Comparison of ENCODE assay signal across 8 mouse cellular contexts in genomic region chr8:95951794-95952193, GRCm38 (mm10).
A peak's percentile ranks its signal among the peaks of the same experiment; 100 is the strongest.
DNase-seq lines count a peak whose midpoint lies in the region; ATAC-seq and TF ChIP-seq lines count a peak whose summit lies in the region.

No protein-coding gene starts in this region.

- no peak overlapping the region for H3K9ac ChIP-seq in hindbrain, embryonic 11.5 days (ENCODE audit: low read depth, low read length)
- H3K9ac ChIP-seq in lung, embryonic 15.5 days, result no peak overlapping the region

- peak; percentile 74 for ATAC-seq in Patski
- ATAC-seq in hindbrain, embryonic 11.5 days (ENCODE audit: low FRiP score), result peak; percentile 80
- ATAC-seq in lung, embryonic 15.5 days (ENCODE audit: borderline replicate concordance, extremely low read depth, low FRiP score, low TSS enrichment), result peak; percentile 82; the same call in 1 of the 2 replicates

- peak; percentile 78 for TF ChIP-seq CTCF in Patski (IDR thresholded peaks at IDR 0.05)
- peak; percentile 77 for TF ChIP-seq CTCF in cerebellum, adult 2 months (IDR thresholded peaks at IDR 0.05; ENCODE audit: borderline replicate concordance, insufficient read depth, low read depth, low read length)

- peaks cover 46% of the 10 kb centered on the region for H3K27me3 ChIP-seq in Patski
- H3K27me3 ChIP-seq in cerebellum, adult 2 months (ENCODE audit: control insufficient read depth, insufficient read depth, low read length), result no peaks in the 10 kb centered on the region
- no peaks in the 10 kb centered on the region for H3K27me3 ChIP-seq in hindbrain, embryonic 11.5 days (ENCODE audit: control insufficient read depth, insufficient read depth, low read length)
- no peaks in the 10 kb centered on the region; the same call in 1 of the 2 replicates for H3K27me3 ChIP-seq in lung, embryonic 15.5 days

- DNase-seq in Patski (ENCODE audit: low read depth, low spot score), result no peak
- DNase-seq in cerebellum, adult 2 months, result peak; percentile 32 to 46
- peak; percentile 87 for DNase-seq in forelimb bud, embryonic 11.5 days (ENCODE audit: low read depth, low spot score)
- peak; percentile 88 for DNase-seq in hindbrain, embryonic 11.5 days (ENCODE audit: low spot score)
- DNase-seq in layer of hippocampus, adult 9-11 months, result peak; percentile 31
- DNase-seq in retina, adult 2 months (ENCODE audit: low read depth, low spot score), result peak; percentile 29
- peak; percentile 61 for DNase-seq in yolk sac, embryonic 10.5 days (ENCODE audit: low spot score)

- CTCF ChIA-PET in Patski (lab: Charles Lee), result no interaction called here

- no peaks in the 10 kb centered on the region for H3K9me3 ChIP-seq in hindbrain, embryonic 11.5 days (ENCODE audit: control insufficient read depth, low read length)
- H3K9me3 ChIP-seq in lung, embryonic 15.5 days, result no peaks in the 10 kb centered on the region

- no peaks in the 10 kb centered on the region for H3K36me3 ChIP-seq in hindbrain, embryonic 11.5 days (ENCODE audit: control insufficient read depth, insufficient read depth, low read length)
- H3K36me3 ChIP-seq in lung, embryonic 15.5 days, result no peaks in the 10 kb centered on the region

- no peaks in the 10 kb centered on the region for H3K4me1 ChIP-seq in cerebellum, adult 2 months (ENCODE audit: control insufficient read depth, insufficient read depth, low read length)
- H3K4me1 ChIP-seq in hindbrain, embryonic 11.5 days (replicated peaks; ENCODE audit: control insufficient read depth, insufficient read depth, low read length), result no peaks in the 10 kb centered on the region
- H3K4me1 ChIP-seq in lung, embryonic 15.5 days, result no peaks in the 10 kb centered on the region

- POLR2A ChIA-PET in Patski (lab: Charles Lee), result no interaction called here

- no peak for TF ChIP-seq POLR2A in cerebellum, adult 2 months (IDR thresholded peaks at IDR 0.05; ENCODE audit: borderline replicate concordance, insufficient read depth, low read length)

- no peak overlapping the region for H3K27ac ChIP-seq in cerebellum, adult 2 months (ENCODE audit: insufficient read depth, low read length)
- no peak overlapping the region for H3K27ac ChIP-seq in hindbrain, embryonic 11.5 days (ENCODE audit: low read depth, low read length)
- no peak overlapping the region for H3K27ac ChIP-seq in lung, embryonic 15.5 days

- no peak overlapping the region; the same call in 1 of the 2 replicates for H3K4me2 ChIP-seq in hindbrain, embryonic 11.5 days (replicated peaks; ENCODE audit: low read depth, low read length)
- H3K4me2 ChIP-seq in lung, embryonic 15.5 days, result peak overlapping the region; percentile 49

- in situ Hi-C loops in Patski (cut with MboI; ENCODE audit: low pct_unique_long_range_greater_than_20kb), result no loop called here

- WGBS in cerebellum, adult 2 months, result 2% methylated on average over 17 of the region's 17 CpGs
- 2% methylated on average over 17 of the region's 17 CpGs for WGBS in hindbrain, embryonic 11.5 days
- WGBS in lung, embryonic 15.5 days, result under 1% methylated on average over 17 of the region's 17 CpGs

- peak overlapping the region; percentile 74 for H3K4me3 ChIP-seq in cerebellum, adult 2 months (replicated peaks; ENCODE audit: insufficient read depth, low read depth, low read length)
- H3K4me3 ChIP-seq in hindbrain, embryonic 11.5 days (ENCODE audit: low read depth, low read length), result peak overlapping the region; percentile 20
- H3K4me3 ChIP-seq in lung, embryonic 15.5 days, result peak overlapping the region; percentile 26

Comparison
In these comparisons a context has a peak if more than half of its experiments do, and no peak if none do; other contexts are left out.
1. H3K4me3 ChIP-seq: peak in every context shown above with its lines; median percentile 74 in cerebellum, adult 2 months; 26 in lung, embryonic 15.5 days; 20 in hindbrain, embryonic 11.5 days.